Mouse (Mus musculus): ENCODE results near the gene Rgs10. TPM values are rescaled to one million over a fixed set of nuclear protein-coding genes. Genes with fewer than 3 reads are reported as not detected.

Gene Rgs10
- 100 to 1,000 TPM; 181 to 194 TPM for total RNA-seq (2023)

GRCm38 (mm10) chr7:128417930-128418779, at the start of gene Rgs10:
Rgs10 (minus strand) TSS chr7:128418758.

GRCm38 (mm10) chr7:128461285-128462215, 43.0 kb upstream of the Rgs10 start, which contains the start of gene Tial1:
Tial1 (minus strand) TSS chr7:128461717.

Other genes starting within 250 kb of the Rgs10 start
- gene Cox6a2, start 212.4 kb downstream of the Rgs10 start, total RNA-seq (2023): not detected
- gene Armc5, start 181.4 kb downstream of the Rgs10 start, total RNA-seq (2023): 10 to 100 TPM; 24.1 to 25.7 TPM
- 1 to 10 TPM; 3.8 to 3.9 TPM for gene 9130023H24Rik, start 180.7 kb downstream of the Rgs10 start, total RNA-seq (2023)
- 1 to 10 TPM; 4.1 to 4.7 TPM for gene Tgfb1i1, start 171.9 kb downstream of the Rgs10 start, total RNA-seq (2023)
- gene Slc5a2, start 153.1 kb downstream of the Rgs10 start, total RNA-seq (2023): under 1 TPM in 1 of 2 experiments, not detected in 1; 0.33 TPM
- 10 to 100 TPM; 24.4 to 37.3 TPM for gene BC017158, start 120.6 kb downstream of the Rgs10 start, total RNA-seq (2023)
- gene Tial1, start 43.0 kb upstream of the Rgs10 start, total RNA-seq (2023): 100 to 1,000 TPM; 136 to 141 TPM
- gene Bag3, start 104.9 kb upstream of the Rgs10 start, total RNA-seq (2023): 10 to 100 TPM; 14.4 to 17.2 TPM
- 10 to 100 TPM; 32.1 to 32.3 TPM for gene Inpp5f, start 192.6 kb upstream of the Rgs10 start, total RNA-seq (2023)

All from T-cell, adult 66 days (primary cell).